Mouse (Mus musculus) spleen, postnatal 10 days (tissue): ENCODE measurements around the gene Stn1.

Source experiments
- DNase-seq, 2 experiments: peaks; one replicate each; pipeline ENCODE4 v3.0.0; 2021 to 2022; ENCODE audit warnings: low spot score in 2 of 2

Gene Stn1

GRCm38 (mm10) chr19:47510135-47510472, 27.2 kb downstream of the Stn1 start:
- DNase-seq: no peak

GRCm38 (mm10) chr19:47508771-47509281, 28.5 kb downstream of the Stn1 start:
- DNase-seq: no peak

- no peak for DNase-seq
Observed at GRCm38 (mm10) chr19:47508191-47508590, 29.1 kb downstream of the Stn1 start.

GRCm38 (mm10) chr19:47507128-47508121, 29.9 kb downstream of the Stn1 start:
- DNase-seq: peak; percentile 60 to 82

- peak in 1 of 2 experiments; percentile 49 for DNase-seq
Observed at GRCm38 (mm10) chr19:47503625-47504024, 33.7 kb downstream of the Stn1 start.

GRCm38 (mm10) chr19:47502563-47502962, 34.7 kb downstream of the Stn1 start:
- no peak for DNase-seq

- no peak for DNase-seq
Observed at GRCm38 (mm10) chr19:47500389-47501011, 36.8 kb downstream of the Stn1 start.

GRCm38 (mm10) chr19:47499841-47500240, 37.5 kb downstream of the Stn1 start:
- DNase-seq: no peak

- DNase-seq: no peak
Observed at GRCm38 (mm10) chr19:47498942-47499341, 38.4 kb downstream of the Stn1 start.

- no peak for DNase-seq
Observed at GRCm38 (mm10) chr19:47497736-47498135, 39.6 kb downstream of the Stn1 start.

GRCm38 (mm10) chr19:47497313-47497712, 40.0 kb downstream of the Stn1 start:
- no peak for DNase-seq

GRCm38 (mm10) chr19:47493017-47493997, 44.0 kb downstream of the Stn1 start:
- no peak for DNase-seq

GRCm38 (mm10) chr19:47492422-47492821, 44.9 kb downstream of the Stn1 start:
- no peak for DNase-seq

GRCm38 (mm10) chr19:47491853-47492252, 45.5 kb downstream of the Stn1 start:
- no peak for DNase-seq

- DNase-seq: no peak
Observed at GRCm38 (mm10) chr19:47489233-47489632, 48.1 kb downstream of the Stn1 start.

- peak in 1 of 2 experiments; percentile 69 for DNase-seq
Observed at GRCm38 (mm10) chr19:47488250-47488649, 49.1 kb downstream of the Stn1 start.

- DNase-seq: no peak
Observed at GRCm38 (mm10) chr19:47487572-47487971, 49.7 kb downstream of the Stn1 start.

GRCm38 (mm10) chr19:47485997-47486566, 51.2 kb downstream of the Stn1 start:
- DNase-seq: no peak

- DNase-seq: no peak
Observed at GRCm38 (mm10) chr19:47484110-47484509, 53.2 kb downstream of the Stn1 start.

- DNase-seq: no peak
Observed at GRCm38 (mm10) chr19:47483346-47483745, 54.0 kb downstream of the Stn1 start.

- no peak for DNase-seq
Observed at GRCm38 (mm10) chr19:47473453-47473852, 63.9 kb downstream of the Stn1 start.
